Mouse (Mus musculus): Measurements from ENCODE around the gene Itgam.
"Not testable (repeated sequence)": the region's sequence is repeated elsewhere in the genome, so short reads cannot be mapped to it uniquely, and the experiment has no call there.

Itgam gene

DNA sequence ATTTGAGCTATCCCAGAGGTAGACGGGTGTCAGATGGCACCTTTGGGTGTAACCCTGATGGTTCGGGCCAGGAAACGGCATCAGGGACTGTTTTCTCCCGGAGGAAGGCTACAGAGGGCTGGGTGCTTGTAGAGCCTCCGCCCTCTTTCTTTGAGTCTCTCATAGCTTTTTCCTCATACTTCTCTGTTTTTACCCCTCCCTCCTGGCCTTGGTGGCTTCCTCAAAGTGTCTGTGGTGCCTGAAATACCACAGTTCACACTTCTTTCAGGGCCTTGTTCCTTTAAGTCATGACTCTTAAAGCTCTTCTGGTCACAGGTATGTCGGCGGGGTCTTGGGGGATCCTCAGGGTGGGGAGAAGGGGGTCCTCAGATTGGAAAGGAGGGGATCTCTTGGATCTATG lies at the start of gene Itgam, which contains the start of gene Gm49368:
Gene Itgam, plus strand, starts transcription at position 185 of the 400 bp plus-strand sequence.
Gene Gm49368, plus strand, starts transcription at position 228 of the 400 bp plus-strand sequence.
- no peak for DNase-seq (ENCODE audit: low spot score)

DNA sequence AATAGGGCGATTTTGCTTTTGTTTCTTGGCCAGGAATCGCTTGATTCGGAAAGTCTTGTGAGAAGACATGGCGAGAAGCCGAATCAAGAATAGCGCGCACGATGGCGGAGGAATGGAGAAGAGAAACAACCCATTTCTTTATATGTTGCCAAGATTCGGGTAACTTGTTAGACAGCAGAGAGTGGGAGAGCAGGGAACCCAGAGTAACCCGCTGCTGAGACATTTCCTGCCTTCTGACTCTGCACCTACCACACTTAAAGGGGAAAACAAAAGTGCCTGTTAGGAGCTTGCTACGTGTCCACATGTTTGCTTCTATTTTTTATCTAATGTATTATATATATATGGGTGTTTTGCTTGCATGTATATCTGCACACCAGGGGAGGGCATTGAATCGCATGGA lies 49.3 kb upstream of the Itgam start:
- no peak for DNase-seq (ENCODE audit: low spot score)

DNA sequence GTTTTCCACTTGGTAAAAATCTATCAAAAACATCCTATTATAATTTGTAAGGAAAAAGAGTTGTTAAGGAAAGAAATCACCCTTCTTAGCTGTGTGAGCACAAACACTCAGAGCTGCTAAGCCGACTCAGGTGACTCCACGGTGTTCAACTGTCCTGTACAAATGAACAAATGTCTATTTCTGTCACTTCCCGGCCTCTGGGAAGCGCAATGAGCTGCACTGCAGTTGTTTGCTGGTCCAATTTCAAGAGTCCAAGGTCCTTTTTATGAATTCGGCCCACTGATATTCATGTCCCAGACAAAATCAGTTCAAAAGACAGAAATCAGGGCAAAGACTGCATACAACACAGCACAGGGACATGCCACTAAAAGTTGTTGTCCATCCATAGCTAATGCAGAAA lies 46.3 kb upstream of the Itgam start:
- not testable (repeated sequence) for DNase-seq (ENCODE audit: low spot score)

DNA sequence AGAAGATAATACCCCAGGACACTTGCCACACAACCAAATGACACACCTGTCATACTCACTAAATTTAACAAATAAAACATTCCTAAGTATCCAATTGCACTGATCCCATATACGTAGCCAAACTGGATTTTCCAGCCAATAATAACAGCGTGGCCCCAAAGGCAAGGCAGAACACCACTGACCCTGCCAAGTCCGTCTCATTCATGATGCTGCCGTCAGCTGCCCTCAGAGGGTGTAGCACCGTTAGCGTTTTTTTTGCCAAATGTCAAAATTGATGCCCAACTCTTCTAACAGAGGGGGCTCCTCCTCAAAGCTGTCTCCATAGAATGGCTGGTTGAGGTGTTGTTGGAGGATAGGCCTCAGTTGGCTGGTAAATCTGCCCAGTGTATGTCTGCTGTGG lies 45.8 kb upstream of the Itgam start:
- no peak for DNase-seq (ENCODE audit: low spot score)

DNA sequence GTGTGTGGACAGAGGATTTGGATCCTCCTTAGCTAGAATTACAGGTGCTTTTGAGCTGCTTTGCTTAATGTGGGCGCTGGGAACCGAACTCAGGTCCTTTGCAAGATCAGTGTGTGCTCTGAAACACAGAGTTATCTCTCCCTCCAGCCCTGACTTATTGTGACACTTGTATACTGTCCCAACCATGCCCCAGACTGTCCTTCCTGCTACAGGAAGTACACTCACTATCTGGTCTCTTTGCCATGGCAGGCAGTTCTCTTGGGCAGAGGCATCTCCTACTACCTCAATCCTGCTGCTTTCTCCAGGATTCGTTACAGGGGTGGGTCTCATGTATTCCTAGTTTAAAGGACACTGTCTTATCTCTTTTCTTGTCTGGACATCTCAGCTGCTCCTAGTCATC lies 44.2 kb upstream of the Itgam start:
- DNase-seq (ENCODE audit: low spot score), result no peak

DNA sequence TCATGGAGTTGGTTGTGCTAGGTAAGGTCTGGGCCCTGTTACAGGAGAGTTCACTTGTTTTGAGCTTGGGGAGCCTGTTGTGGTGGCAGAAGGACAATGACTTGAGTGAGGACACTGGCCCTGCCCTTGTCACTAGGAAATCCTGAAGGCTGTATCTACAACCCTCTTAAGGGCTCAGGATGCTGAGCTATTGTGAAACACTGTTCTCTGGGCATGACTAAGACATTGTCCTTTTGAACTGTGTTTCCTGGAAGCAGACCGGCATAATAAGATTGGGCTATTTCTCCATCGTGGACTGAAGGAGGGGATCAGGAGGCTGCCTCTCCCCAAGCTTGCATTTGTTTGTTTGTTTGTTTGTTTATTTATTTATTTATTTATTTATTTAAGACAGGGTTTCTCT lies 43.3 kb upstream of the Itgam start:
- DNase-seq (ENCODE audit: low spot score), result peak; percentile 26

DNA sequence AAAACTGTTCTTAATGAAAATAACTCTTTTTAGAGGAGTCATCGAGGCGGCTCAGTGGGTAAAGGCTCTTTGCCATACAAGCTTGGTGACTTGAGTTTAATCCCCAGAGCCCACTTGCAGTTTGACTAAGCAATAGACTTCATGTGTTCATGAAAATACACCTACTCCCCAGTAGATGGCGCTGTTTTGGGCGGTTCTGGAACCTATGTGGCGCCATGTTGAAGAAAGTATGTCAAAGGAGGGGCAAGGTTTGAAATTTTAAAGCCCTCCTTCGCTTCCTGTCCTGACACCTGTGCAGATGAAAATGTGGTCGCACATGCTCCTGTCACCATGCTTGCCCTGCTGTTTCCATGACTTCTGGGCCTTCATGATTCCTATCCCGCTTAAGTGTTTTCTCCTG lies 39.5 kb upstream of the Itgam start:
- no peak for DNase-seq (ENCODE audit: low spot score)

DNA sequence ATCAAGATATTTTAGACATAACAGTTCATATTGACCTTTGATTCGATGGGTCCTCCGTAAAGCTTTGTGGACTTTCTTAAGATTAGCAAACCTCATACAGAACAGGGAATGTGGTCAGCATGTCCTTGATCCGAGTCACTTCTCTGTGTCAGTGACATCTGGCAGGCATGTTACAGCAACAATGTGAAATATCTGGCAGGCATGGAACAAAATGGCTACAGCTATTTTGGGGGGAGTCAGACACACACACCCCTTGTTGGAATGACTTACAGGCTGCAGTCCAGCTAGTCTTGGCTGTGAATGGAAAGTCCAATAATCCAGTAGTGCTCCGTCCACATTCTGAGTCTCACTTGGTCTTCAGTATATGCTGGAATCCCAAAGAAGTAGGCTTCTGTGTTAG lies 38.9 kb upstream of the Itgam start:
- DNase-seq (ENCODE audit: low spot score), result no peak

DNA sequence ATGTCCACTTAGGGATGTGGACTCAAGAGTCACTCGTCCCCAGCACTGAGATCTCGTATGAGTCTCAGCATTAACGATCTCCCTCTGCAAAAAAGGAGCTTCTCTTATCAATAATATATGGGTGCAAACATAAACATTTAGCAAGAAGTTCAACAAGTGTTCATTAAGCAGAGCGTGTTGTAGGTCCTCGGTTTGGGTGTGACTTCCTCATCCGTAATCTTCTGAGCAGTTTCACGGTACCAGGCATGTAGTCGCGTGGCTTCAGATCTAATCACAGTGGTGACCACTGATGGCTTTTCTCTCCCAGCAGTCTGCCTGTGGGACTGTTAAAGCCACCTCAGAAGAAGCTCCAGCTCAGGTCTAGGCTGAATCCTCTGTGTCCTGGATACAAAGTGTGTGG lies 38.1 kb upstream of the Itgam start:
- no peak for DNase-seq (ENCODE audit: low spot score)

DNA sequence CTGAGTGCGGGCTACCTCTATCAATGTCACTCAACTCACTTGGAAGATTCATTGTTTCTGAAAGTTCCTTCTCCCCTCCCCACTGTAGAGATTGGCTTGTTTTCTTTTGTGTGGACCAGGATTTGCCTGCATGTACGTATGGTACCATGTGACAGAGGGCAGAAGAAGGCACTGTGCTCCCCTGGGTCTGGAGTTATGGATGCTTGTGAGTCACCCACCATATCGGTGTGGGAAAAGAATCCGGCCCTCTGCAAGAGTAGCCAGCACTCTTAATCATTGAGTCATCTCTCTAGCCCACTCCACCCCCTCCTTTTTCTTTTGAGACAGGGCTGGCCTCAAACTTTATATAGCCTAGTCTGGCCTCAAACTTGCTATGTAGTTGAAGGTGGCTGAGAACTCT lies 37.5 kb upstream of the Itgam start:
- DNase-seq (ENCODE audit: low spot score), result no peak

DNA sequence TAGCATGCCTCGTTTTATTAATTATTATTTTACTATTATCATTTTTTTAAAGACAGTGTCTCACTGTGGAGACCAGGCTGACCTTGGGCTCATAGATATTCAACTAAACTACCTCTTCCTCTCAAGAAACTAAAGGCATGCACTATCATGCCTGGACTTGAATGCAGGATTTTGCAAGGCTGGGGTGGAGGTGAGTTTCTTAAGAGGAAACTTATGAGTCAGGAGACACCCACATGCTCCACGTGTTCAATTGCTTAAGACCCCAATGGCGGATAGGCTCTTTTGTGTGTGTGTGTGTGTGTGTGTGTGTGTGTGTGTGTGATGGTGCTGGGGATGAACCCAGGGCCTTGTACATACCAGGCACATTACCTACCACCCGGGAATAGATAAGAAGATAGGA lies 37.1 kb upstream of the Itgam start:
- DNase-seq (ENCODE audit: low spot score), result no peak

DNA sequence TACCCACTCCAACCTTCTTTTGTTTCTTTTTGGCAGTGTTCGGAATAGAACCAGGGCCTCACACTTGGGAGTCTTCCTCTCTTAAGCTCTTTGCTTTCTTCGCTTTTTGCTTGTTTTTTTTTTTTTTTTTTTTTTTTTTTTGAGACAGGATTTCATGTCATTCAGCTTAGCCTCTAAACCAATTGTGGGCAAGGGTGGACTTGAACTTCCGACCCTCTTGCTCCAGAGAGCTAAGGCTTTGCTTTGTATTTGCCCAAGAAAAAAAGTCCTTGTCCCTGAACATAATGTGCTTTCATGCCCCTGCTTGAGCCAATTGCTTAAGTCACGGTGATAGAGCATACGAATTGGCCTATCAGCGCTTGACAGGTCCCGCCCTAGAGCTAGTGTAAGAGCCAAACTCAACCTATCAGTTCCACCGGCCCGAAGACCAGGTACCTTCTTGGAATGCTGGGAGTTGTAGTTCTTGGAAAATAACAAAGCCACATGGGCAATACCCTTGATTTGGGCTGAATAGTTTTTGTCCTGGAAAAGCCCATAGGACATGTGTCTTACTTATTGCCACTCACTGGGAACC lies 30.9 kb upstream of the Itgam start:
- peak; percentile 33 for DNase-seq (ENCODE audit: low spot score)

DNA sequence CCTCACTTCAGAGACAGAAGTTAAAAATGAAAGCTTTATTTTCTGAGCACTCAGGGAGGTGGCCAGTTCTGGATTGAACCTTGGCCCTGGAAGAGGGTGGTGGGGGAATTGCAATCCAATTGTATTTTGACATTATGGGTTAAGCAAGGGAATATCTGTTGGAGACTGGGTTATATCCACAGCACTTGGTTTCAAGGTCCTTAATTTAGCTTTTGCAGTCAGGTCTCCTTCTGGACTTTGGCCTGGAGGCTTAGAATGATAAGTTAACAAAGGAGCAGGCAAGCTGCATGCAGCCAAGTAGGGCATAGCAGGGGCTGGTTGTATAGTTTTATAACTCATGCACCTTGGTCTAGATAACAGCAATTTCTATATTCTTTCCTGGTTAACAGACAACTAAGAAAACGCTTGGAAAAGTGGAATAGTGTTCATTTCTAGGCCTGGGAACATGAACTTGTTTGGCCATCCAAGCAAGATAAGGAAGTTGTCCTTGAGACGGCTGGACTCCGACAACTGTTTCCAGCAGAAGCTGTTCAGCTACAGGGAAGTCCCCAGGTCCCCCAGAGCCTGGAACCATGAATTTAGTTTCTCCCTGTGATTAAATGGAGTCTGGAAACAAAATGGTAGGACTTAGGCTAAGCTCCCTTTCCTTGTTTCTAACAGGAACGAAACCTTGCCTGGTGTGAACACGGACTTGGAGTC lies 30.0 kb upstream of the Itgam start:
- DNase-seq (ENCODE audit: low spot score), result peak; percentile 15

DNA sequence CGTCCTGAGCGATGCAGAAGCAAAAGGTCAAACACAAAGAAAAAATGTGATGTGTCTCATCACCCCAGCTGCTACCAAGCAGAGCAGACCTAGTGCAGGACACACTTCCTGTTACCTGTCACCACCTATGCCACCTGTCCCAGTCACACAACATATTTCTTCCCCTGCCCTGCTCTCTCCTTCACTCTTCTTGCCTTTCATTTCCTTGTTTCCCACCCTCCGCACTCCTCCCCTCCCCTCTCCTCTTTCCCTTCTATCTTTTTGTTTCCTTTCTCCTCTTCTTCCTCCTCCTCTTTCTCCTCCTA lies 29.5 kb upstream of the Itgam start:
- DNase-seq (ENCODE audit: low spot score), result no peak

DNA sequence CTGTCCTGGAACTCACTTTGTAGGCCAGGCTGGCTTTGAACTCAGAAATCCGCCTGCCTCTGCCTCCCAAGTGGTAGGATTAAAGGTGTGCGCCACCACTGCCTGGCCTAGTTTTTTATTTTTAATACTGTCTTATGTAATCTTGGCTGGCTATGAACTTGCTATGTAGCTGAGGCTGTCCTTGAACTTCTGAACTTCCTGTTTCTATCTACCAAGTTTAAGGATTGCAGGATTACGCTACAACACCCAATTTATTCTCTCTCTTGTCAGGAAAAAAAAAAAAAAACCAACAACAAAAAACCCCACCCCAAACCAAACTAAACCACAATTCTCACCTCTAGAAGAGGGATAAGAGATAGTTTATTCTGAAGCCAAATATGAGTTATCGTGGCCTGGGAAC lies 28.8 kb upstream of the Itgam start:
- DNase-seq (ENCODE audit: low spot score), result no peak

DNA sequence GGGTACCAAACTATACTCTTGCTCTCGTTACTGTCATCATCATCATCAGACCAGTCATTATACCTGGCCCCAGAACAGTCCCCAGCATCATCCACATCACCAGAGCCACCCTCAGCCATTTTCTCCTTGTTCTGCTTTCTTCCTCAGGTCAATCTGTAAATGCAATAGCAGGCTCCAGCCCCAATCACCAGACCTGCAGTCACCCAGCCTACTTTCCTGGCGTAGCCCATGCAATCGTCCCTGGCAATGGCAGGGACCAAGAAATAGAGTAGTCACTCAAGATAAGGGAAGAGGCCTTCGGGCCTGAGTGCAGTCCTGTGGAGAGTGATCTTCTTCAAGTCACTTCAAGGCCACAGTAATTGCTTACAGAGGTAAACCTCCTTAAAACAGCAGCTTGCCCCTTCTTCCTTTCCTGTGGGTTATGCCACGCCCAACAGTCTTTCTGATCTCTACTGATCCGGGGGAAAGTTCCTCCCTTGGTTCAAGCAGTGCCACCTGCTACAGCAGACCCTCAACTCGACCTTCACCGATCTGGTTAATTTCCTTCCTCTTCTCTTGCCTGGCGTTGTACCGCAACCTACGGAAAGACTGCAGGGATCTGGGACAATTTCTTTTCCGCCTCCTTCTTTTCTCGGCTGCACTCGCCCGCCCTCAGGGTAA lies 20.1 kb upstream of the Itgam start:
- not testable (repeated sequence) for DNase-seq (ENCODE audit: low spot score)

DNA sequence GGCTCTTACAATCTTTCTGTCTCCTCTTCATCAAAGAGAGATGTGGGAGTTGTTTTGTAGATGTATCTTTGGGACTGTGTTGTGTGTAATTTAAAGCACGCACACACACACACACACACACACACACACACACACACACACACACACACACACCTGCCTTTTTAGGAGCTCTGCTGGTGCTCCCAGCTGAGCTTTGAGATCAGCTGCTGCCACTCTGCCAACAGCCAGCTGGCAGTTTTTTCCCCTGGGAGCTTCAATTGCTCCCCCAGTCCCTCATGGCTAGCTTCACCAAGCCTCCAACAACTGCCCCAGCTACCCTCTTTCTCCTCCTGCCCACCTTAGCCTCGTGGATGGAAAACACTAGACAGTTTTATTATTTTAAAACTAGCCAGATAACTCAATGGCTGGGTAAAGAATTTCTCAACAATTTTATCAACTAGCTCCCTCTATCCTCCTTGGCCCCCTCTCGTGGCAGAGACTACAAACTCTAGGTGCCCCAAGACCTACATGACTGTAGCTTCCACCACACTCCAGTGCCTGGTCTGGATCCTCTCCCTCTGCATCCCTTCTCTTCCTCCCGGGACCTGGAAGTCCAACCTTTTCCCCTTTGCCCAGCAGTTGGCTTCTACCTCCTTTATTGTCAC lies 18.2 kb upstream of the Itgam start:
- DNase-seq (ENCODE audit: low spot score), result no peak

DNA sequence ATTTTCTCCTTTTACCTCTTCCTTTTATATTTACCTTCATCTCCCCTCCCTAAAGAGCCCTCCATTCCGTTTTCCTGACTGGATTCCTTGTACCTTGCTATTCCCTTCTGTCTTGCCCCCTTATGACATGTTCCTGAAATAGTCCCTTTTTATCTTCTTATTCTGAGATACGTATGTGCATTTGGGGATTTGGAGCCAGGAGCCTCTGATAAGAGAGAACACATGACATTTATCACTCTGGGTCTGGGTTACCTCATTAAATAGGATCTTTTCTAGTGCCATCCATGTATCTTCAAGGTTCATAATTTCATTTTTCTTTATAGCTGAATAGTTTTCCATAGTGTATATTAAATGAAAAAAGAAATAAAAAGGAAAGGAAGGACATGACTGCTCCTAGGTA lies 16.8 kb upstream of the Itgam start:
- no peak for DNase-seq (ENCODE audit: low spot score)

DNA sequence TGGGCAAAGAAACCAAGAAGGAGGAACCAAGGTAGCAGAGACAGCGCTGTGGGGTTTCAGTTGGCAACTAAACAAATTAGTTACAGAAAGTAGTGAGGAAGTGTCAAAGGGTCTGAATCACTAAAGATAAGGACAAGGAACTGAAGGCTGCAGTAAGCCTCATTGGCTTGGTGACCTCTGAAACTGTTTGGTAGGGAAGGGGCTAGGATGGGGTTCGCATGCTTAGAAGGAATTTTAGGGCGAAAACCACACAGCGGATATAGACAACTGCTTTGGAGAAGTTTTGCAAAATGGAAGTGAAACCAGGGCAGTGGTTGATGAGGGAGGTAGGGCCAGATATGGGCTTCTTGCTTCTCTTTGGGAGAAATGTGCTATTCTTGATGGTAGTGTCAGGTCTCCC lies 13.6 kb upstream of the Itgam start:
- no peak for DNase-seq (ENCODE audit: low spot score)

DNA sequence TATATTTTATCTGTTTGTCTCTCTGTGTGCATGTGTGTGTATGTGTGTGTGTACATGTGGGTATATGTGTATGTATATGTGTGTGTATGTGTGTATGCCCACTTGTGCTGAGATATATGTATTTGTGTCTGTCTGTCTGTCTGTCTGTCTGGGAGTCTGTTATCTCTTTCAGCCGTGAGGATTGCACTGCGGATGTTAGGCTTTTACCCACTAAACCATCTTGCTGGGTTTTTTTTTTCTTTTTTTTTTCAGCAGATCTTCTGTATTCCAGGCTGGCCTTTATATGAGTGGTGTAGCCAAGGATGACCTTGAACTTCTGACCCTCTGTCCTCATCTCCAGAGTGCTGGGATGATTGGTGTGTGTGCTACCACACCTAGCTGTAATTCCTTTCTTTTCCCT lies 13.2 kb upstream of the Itgam start:
- DNase-seq (ENCODE audit: low spot score), result no peak

DNA sequence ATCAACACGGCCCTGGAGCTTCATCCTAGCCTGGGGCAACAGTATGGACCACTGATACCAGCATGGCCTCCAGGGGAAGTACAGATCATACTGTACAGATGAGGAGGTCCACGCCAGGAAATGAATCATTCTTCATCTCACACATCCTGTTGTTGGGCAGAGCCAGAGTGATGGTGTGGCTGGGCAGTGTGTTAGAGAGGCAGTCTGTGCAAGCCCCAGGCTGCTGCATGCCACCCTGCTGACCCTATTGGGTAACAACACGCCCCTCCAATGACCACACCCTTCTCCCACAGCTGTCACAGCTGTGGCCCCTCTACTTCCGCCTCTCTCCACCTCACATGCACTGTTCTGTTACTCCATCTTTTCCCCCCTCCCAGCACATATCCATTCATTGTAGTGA lies 11.7 kb upstream of the Itgam start:
- no peak for DNase-seq (ENCODE audit: low spot score)

DNA sequence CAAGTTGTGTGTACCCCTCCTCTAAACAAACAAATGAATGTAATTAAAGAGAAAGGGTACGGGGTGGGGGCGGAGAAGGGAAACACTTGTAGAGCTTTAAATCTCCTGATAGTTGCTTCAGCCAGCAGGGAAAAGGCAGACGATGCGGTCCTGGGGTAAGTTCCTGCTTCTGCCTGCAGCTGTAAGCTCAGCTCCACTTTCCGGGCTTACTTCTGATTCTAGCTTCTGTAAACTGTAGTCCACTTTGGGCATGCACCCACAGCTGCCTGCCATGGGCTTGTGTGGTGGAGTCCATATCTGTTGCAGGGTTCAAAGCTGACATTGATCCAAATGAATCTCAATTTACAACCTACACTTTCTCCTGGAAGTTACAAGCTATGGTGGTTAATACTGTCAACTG lies 9.4 kb upstream of the Itgam start:
- no peak for DNase-seq (ENCODE audit: low spot score)

DNA sequence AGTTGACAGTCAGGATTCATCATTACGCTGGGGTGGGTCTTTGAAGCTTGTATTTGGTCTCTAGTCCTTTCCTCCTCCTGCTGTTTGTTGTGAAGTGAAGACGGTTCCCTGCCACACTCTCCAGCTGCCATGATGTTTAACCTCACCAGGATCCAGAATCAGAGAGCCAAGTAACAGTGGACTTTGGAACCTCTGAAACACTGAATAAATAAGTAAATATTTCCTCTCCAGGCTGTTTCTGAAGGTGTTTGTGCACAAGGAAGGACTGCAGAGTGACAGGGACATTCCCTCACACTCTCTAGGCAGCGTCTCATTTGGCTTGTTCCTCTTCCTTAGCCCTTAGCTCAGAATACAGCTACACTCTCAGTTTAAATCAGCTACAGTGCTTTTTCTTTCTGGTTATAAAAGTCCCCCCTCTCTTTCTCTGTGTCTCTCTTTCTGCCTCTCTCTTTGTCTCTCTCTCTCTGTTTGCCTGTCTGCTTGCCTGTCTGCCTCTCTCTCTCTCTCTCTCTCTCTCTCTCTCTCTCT lies 5.5 kb upstream of the Itgam start:
- DNase-seq (ENCODE audit: low spot score), result no peak
